Mouse (Mus musculus) liver, adult 2 months (tissue): Measurements from ENCODE around the gene Arhgef25. TPM values are rescaled to one million over a fixed set of nuclear protein-coding genes. Genes with fewer than 3 reads are reported as not detected.
A peak's percentile ranks its signal among the peaks of the same experiment; 100 is the strongest.

ENCODE experiments used
- DNase-seq: peaks from one replicate; pipeline ENCODE4 v3.0.0-alpha.2; 2011; ENCODE audit warnings: low read depth, low spot score; ENCODE audit errors: extremely low read depth
- H3K27ac ChIP-seq: fragments of 200-500 bp; replicated peaks from 2 replicates; pipeline ENCODE4 v1.5.1; 2012; ENCODE audit warnings: low read depth, mild to moderate bottlenecking, control low read depth, inconsistent platforms, low read length; ENCODE audit not compliant: insufficient read depth
- H3K27me3 ChIP-seq: fragments of 200-500 bp; 2 replicates; pipeline ENCODE4 v1.6.1; 2012; ENCODE audit warnings: mild to moderate bottlenecking, moderate library complexity, low read length, inconsistent platforms; ENCODE audit not compliant: control insufficient read depth, insufficient read depth
- H3K36me3 ChIP-seq: fragments of 200-500 bp; 2 replicates; pipeline ENCODE4 v1.6.1; 2012; ENCODE audit warnings: low read length, inconsistent platforms; ENCODE audit not compliant: control insufficient read depth, insufficient read depth
- H3K4me1 ChIP-seq: fragments of 200-500 bp; 2 replicates; pipeline ENCODE4 v1.6.1; 2011; ENCODE audit warnings: low read length; ENCODE audit not compliant: control insufficient read depth, insufficient read depth
- H3K4me3 ChIP-seq: fragments of 200-500 bp; 2 replicates; pipeline ENCODE4 v1.5.1; 2011; ENCODE audit warnings: low read depth, mild to moderate bottlenecking, control low read depth, low read length, moderate library complexity; ENCODE audit not compliant: insufficient read depth
- H3K79me2 ChIP-seq: fragments of 200-500 bp; 2 replicates; pipeline ENCODE4 v1.6.1; 2012; ENCODE audit warnings: inconsistent platforms, mild to moderate bottlenecking, low read length, moderate library complexity; ENCODE audit not compliant: control insufficient read depth, insufficient read depth
- H3K9ac ChIP-seq: fragments of 200-500 bp; 2 replicates; pipeline ENCODE4 v1.6.1; 2012; ENCODE audit warnings: low read depth, mild to moderate bottlenecking, control low read depth, inconsistent platforms, low read length
- CTCF ChIP-seq: fragments of 200-500 bp; IDR thresholded peaks from 2 replicates; pipeline ENCODE4 v1.5.1; 2011; ENCODE audit warnings: low read depth, low read length, control low read depth
- POLR2A ChIP-seq: fragments of 200-500 bp; IDR thresholded peaks from 2 replicates; pipeline ENCODE4 v1.6.1; 2011; ENCODE audit warnings: low read length, control low read depth; ENCODE audit not compliant: insufficient read depth; ENCODE audit errors: extremely low read depth
- WGBS: fragments of 180-500 bp; shearing (Covaris S2); methylation state at CpG from one replicate; pipeline ENCODE4 v1.1.7; 2018; 5-methylcytosine and 5-hydroxymethylcytosine counted together
- polyA plus RNA-seq: library from polyadenylated mRNA; depleted of rRNA; stranded (reverse); fragments of >200 nt; gene quantifications from 2 replicates; pipeline ENCODE4 v1.2.3, GENCODE M21; 2012
- total RNA-seq: library from RNA; depleted of rRNA; stranded (reverse); fragments of >200 nt; gene quantifications from 2 replicates; pipeline ENCODE4 v1.2.3, GENCODE M21; 2014

Arhgef25 gene
- total and polyA plus RNA-seq, 2 experiments: 0.83 to 1.4 TPM

DNA sequence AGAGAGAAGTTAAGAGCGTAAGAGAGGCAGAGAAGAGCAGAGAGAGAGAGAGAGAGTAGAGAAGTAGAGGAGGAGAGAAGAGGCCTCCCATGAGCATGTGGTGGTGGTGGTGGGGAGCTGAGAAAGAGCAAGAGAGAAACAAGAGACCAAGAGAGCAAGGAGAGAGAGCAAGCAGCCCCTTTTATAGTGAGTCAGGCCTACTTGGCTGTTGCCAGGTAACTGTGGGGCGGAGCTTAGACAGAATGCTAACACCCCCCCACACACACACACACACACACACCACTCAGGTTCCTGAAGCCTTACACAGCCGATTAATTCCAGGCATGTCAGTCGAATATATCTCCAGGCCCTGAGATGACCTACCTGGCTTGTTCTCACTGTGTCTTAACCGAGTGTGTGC lies 44.6 kb downstream of the Arhgef25 start:
- DNase-seq: no peak
- peaks cover 13% of the 10 kb centered on the region for H3K4me1 ChIP-seq
- H3K36me3 ChIP-seq: no peaks in the 10 kb centered on the region
- H3K9ac ChIP-seq: no peak overlapping the region
- no peak overlapping the region for H3K4me3 ChIP-seq
- no peaks in the 10 kb centered on the region for H3K27me3 ChIP-seq
- TF ChIP-seq POLR2A (no peak), CTCF (no peak)
- no peaks in the 10 kb centered on the region; the same call in 1 of the 2 replicates for H3K79me2 ChIP-seq
- WGBS: 82% methylated on average over 5 of the region's 5 CpGs
- no peak overlapping the region for H3K27ac ChIP-seq

DNA sequence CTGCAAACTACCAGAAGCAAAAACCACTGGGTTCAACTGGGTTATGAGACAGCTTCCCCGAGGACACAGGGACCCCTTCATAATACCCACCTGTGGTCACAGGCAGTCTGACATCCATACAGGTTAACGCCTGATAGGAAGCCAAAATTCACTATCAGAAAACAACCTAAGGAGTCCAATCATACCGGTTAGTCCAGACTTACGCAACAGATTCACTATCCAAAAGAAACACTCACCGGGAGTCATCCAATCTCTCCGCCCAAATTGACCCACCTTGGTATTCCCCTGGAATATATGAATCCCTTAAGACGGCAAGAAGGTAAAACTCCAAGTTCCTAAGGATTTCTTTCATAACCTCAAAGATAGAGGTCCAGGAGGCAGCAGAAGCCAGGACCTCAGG lies 45.3 kb downstream of the Arhgef25 start:
- DNase-seq: peak; percentile 80
- Histone ChIP-seq H3K9ac (no peak overlapping the region), H3K27ac (peak overlapping the region; percentile 7; the same call in 1 of the 2 replicates), H3K36me3 (no peaks in the 10 kb centered on the region), H3K27me3 (no peaks in the 10 kb centered on the region), H3K4me3 (no peak overlapping the region), H3K79me2 (no peaks in the 10 kb centered on the region; the same call in 1 of the 2 replicates), H3K4me1 (peaks cover 7% of the 10 kb centered on the region)
- TF ChIP-seq CTCF (no peak), POLR2A (no peak)
- WGBS: 40% methylated on average over 7 of the region's 7 CpGs

DNA sequence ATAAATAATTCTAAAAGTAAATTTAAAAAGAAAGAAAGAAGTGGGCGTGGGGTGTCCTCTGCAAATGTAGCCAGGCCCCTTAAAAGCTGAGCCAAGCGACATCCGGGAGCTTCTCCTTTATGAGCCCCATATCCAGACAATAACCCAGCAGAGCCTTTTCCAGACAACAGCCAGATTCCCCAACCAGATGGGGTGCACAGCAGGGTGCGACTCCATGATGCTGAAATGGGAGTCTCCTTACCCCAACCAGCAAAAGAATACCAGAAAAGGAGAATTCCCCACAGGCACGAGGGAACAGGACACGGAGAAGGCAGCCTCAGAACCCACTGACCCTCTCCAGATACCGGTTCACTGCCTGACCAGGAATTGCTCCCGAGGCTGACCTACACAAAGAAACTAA lies 46.7 kb downstream of the Arhgef25 start:
- Histone ChIP-seq H3K4me1 (peaks cover 9% of the 10 kb centered on the region), H3K79me2 (no peaks in the 10 kb centered on the region; the same call in 1 of the 2 replicates), H3K4me3 (no peak overlapping the region), H3K27me3 (no peaks in the 10 kb centered on the region), H3K36me3 (no peaks in the 10 kb centered on the region), H3K9ac (no peak overlapping the region), H3K27ac (no peak overlapping the region)
- WGBS: 93% methylated on average over 8 of the region's 8 CpGs
- DNase-seq: no peak
- TF ChIP-seq CTCF (no peak), POLR2A (no peak)

DNA sequence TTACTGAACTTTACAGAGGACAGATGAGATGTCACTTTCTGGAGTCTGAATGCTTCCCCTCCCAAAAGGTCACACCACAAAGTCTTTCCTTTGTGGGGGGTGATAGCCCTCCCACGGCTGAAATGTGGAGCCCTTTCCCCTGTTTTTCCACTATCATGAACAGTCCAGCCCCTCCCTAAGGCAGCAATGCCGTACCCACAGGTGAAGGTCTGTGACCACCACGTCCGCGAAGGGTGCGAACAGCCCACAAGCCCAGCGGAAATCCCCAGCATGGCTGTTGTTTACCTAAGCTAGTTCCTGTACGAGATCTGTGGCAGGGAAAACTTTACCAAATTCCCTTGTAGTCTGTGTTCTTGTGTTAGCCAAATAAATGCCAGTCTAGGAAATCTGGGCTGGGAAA lies 48.4 kb downstream of the Arhgef25 start:
- Histone ChIP-seq H3K9ac (no peak overlapping the region), H3K27me3 (no peaks in the 10 kb centered on the region), H3K79me2 (no peaks in the 10 kb centered on the region; the same call in 1 of the 2 replicates), H3K4me1 (peaks cover 8% of the 10 kb centered on the region), H3K27ac (no peak overlapping the region), H3K4me3 (no peak overlapping the region), H3K36me3 (no peaks in the 10 kb centered on the region)
- DNase-seq: no peak
- TF ChIP-seq POLR2A (no peak), CTCF (no peak)
- 76% methylated on average over 8 of the region's 8 CpGs for WGBS

DNA sequence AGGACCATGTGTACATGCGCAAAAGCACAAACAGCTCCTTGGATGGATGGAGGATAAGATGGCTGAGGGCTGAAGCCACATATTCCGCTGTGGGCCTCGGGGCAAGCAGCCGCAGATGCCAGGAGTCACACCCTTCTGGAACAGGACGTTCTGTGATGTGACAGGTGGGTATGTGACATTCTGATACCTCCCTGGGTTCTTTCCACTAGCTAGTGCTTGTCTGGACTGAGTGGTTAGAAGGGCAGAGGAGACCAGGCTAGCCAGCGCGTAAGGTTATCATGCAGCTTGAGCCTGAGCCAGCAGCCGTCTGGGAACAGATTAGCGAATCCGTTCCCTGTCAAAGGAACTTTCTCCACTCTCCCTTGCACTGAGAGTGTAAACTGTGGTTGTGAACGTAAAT lies 48.9 kb downstream of the Arhgef25 start:
- peaks cover 8% of the 10 kb centered on the region for H3K4me1 ChIP-seq
- no peak for DNase-seq
- H3K27ac ChIP-seq: no peak overlapping the region
- H3K27me3 ChIP-seq: no peaks in the 10 kb centered on the region
- WGBS: 91% methylated on average over 11 of the region's 11 CpGs
- no peaks in the 10 kb centered on the region for H3K36me3 ChIP-seq
- no peaks in the 10 kb centered on the region; the same call in 1 of the 2 replicates for H3K79me2 ChIP-seq
- no peak overlapping the region for H3K9ac ChIP-seq
- TF ChIP-seq POLR2A (no peak), CTCF (no peak)
- no peak overlapping the region for H3K4me3 ChIP-seq

DNA sequence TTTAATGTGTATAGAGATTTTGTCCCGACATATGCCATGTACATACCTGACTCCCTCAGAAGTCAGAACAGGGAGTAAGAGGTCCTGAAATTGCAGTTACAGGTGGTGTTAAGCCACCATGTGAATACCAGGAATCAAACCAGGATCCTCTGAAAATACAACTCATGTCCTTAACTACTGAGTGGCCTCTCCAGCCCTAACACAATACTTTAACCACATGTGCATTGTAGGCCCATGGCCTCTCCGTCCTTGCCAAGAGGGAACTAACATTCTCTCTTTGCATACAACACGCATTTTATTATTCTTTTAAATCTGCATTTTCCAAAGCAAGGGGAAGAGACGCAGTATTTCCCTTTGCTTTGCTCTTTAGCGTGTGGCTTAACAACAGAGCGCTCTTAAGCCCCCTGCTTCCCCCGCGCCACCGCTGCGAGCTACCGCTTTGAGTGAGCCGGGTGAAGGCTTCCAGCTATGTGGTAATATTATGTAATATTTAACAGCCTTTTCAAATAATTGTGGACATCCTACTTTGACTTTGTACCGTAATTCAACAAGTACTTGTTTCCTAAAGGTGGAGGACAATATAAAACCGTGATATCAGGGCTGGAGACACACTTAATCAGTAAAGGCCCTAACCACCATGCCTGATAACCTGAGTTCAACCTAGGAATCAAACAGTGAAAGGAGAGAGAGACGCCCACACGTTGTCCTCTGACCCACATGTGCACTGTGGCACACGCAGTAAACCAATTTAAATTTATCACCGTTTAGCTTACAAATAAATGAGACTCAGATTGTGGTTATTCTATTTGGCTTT lies 51.3 kb downstream of the Arhgef25 start:
- no peaks in the 10 kb centered on the region for H3K36me3 ChIP-seq
- peak overlapping the region; percentile 42; the same call in 1 of the 2 replicates for H3K9ac ChIP-seq
- 23% methylated on average over 18 of the region's 18 CpGs for WGBS
- peaks cover 6% of the 10 kb centered on the region for H3K4me1 ChIP-seq
- peak overlapping the region; percentile 33; the same call in 1 of the 2 replicates for H3K4me3 ChIP-seq
- no peaks in the 10 kb centered on the region for H3K27me3 ChIP-seq
- H3K79me2 ChIP-seq: no peaks in the 10 kb centered on the region; the same call in 1 of the 2 replicates
- no peak for TF ChIP-seq CTCF
- TF ChIP-seq POLR2A: no peak
- DNase-seq: peak; percentile 97
- peak overlapping the region; percentile 95 for H3K27ac ChIP-seq
